Mouse (Mus musculus) heart, embryonic 10.5 days (tissue): ENCODE measurements around the gene Ctnnal1. TPM values are rescaled to one million over a fixed set of nuclear protein-coding genes. Genes with fewer than 3 reads are reported as not detected.
"Not testable (repeated sequence)": the region's sequence is repeated elsewhere in the genome, so short reads cannot be mapped to it uniquely, and the experiment has no call there.

Source experiments
- DNase-seq: peaks from one replicate; pipeline ENCODE4 v3.0.0-alpha.2; 2017; ENCODE audit warnings: low spot score
- H3K27ac ChIP-seq: fragments of 300-500 bp; sonication (generic); 2 replicates; pipeline ENCODE4 v1.5.1; 2016; ENCODE audit warnings: mild to moderate bottlenecking
- H3K27me3 ChIP-seq: fragments of 300-500 bp; sonication (generic); 2 replicates; pipeline ENCODE4 v1.6.1; 2016; ENCODE audit warnings: mild to moderate bottlenecking; ENCODE audit not compliant: poor library complexity, insufficient read depth, severe bottlenecking
- H3K36me3 ChIP-seq: fragments of 300-500 bp; sonication (generic); 2 replicates; pipeline ENCODE4 v1.6.1; 2016; ENCODE audit warnings: mild to moderate bottlenecking, moderate library complexity
- H3K4me1 ChIP-seq: fragments of 300-500 bp; sonication (generic); 2 replicates; pipeline ENCODE4 v1.6.1; 2016; ENCODE audit warnings: mild to moderate bottlenecking
- H3K4me3 ChIP-seq: fragments of 300-500 bp; sonication (generic); 2 replicates; pipeline ENCODE4 v1.5.1; 2016; ENCODE audit warnings: mild to moderate bottlenecking, moderate library complexity
- H3K9me3 ChIP-seq: fragments of 300-500 bp; sonication (generic); 2 replicates; pipeline ENCODE4 v1.6.1; 2016; ENCODE audit warnings: mild to moderate bottlenecking, moderate library complexity
- WGBS: fragments of 180-500 bp; shearing (Covaris S2); methylation state at CpG from one replicate; pipeline ENCODE4 v1.1.7; 2016; 5-methylcytosine and 5-hydroxymethylcytosine counted together
- polyA plus RNA-seq: library from polyadenylated mRNA; unstranded; fragments of >200 nt; fragmentation: Nextera tagmentation; extraction: Ambion mirVana; gene quantifications from 2 replicates; pipeline ENCODE4 v1.2.1, GENCODE M21; 2016

The Ctnnal1 gene
- polyA plus RNA-seq, 1 experiment from 2014 or later = 23.2 TPM

DNA sequence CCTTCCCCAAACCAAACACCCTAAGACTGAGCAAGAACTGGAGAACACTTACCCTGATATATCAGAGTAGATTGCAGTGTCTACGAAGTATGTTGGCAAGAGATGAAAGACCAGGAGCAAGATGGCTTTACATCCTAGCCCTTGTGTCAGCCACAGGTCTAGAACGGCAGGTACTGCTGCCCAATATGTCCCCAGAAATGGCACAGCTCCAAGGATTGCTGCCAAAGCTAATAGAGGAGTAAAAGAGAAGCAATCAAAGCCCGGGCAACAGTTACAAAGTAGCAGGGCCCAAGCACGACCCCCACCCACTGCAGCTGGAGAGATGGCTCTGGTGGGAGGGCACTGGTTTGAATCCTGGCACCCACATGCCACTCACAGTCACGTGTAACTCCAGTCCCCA lies 23.5 kb upstream of the Ctnnal1 start:
- no peak overlapping the region for H3K4me3 ChIP-seq
- no peak for DNase-seq
- H3K36me3 ChIP-seq = peaks cover 59% of the 10 kb centered on the region
- H3K27me3 ChIP-seq = no peaks in the 10 kb centered on the region
- H3K27ac ChIP-seq = no peak overlapping the region
- H3K9me3 ChIP-seq = no peaks in the 10 kb centered on the region
- H3K4me1 ChIP-seq = peaks cover 18% of the 10 kb centered on the region
- WGBS = 88% methylated on average over 5 of the region's 5 CpGs

- Histone ChIP-seq H3K4me1 (peaks cover 11% of the 10 kb centered on the region; the same call in 1 of the 2 replicates), H3K4me3 (no peak overlapping the region), H3K36me3 (peaks cover 67% of the 10 kb centered on the region), H3K27me3 (no peaks in the 10 kb centered on the region), H3K9me3 (no peaks in the 10 kb centered on the region), H3K27ac (no peak overlapping the region)
- WGBS = 50% methylated on average over 6 of the region's 6 CpGs
- DNase-seq = no peak
Measured at GRCm38 (mm10) chr4:56886286-56886979, 21.4 kb upstream of the Ctnnal1 start.

GRCm38 (mm10) chr4:56880036-56880703 lies 15.2 kb upstream of the Ctnnal1 start:
- Histone ChIP-seq H3K27me3 (no peaks in the 10 kb centered on the region), H3K36me3 (peaks cover 54% of the 10 kb centered on the region), H3K4me3 (no peak overlapping the region), H3K4me1 (peaks cover 30% of the 10 kb centered on the region), H3K27ac (peak overlapping the region; percentile 12; the same call in 1 of the 2 replicates), H3K9me3 (no peaks in the 10 kb centered on the region)
- WGBS = 41% methylated on average over 11 of the region's 11 CpGs
- no peak for DNase-seq

DNA sequence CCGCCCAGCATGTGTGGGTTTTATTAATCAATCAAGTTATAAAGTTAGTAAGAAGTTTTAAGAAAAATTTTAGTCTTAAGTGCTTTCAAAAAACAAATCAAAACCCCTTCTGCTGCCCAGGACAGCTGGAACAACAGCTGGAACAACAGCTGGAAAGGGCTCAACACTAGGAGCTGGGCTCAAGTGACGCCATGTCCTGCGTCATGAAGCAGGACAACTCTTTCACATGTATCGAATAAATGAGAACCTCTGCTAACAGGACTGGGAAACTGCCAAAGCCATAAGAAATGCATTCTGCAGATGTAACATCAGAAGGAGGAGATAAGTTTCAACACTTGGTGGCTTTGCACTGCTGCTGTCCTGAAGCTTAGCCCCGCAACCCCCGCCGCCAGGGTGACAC lies 14.0 kb upstream of the Ctnnal1 start:
- 95% methylated on average over 7 of the region's 7 CpGs for WGBS
- Histone ChIP-seq H3K9me3 (no peaks in the 10 kb centered on the region), H3K36me3 (peaks cover 54% of the 10 kb centered on the region), H3K27me3 (no peaks in the 10 kb centered on the region), H3K27ac (no peak overlapping the region), H3K4me3 (no peak overlapping the region), H3K4me1 (peaks cover 30% of the 10 kb centered on the region)
- DNase-seq = no peak

DNA sequence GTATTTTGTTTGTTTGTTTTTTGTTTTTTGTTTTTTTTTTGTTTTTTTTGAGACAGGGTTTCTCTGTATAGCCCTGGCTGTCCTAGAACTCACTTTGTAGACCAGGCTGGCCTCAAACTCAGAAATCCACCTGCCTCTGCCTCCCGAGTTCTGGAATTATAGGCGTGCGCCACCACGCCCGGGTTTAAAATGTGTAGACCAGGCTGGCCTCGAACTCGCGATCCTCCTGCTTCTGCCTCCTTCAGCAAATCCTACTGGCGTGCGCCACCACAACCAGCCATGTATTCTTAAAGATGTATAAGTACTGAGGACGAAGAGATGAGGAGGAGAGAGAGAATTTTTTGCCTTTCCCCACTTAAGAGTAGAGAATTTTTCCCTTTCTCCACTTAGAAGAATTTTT lies 5.6 kb upstream of the Ctnnal1 start:
- DNase-seq = not testable (repeated sequence)
- peaks cover 34% of the 10 kb centered on the region for H3K36me3 ChIP-seq
- WGBS = 96% methylated on average over 11 of the region's 11 CpGs

DNA sequence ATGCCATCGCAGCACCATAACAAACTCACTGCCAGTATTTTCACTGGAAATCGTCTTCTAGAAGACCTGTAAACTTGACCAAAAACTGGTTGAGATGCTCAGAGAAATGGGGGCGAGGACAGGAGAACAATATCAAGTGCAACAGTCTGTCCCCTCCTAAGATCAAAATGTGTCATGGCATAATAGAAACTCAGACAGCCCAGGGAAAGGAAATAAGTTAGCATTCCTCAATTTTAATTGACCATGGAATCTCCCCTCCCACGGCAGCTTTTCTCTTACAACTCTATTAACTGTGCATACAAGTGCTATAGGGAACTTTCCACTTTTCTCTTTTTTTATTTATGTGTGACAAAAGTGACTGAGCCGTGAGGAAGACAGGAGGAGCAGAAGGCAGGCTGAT lies 2.8 kb upstream of the Ctnnal1 start:
- H3K4me1 ChIP-seq = peaks cover 19% of the 10 kb centered on the region
- DNase-seq = no peak
- WGBS = 85% methylated on average over 5 of the region's 5 CpGs
- H3K27ac ChIP-seq = no peak overlapping the region
- no peaks in the 10 kb centered on the region for H3K9me3 ChIP-seq
- peaks cover 13% of the 10 kb centered on the region for H3K36me3 ChIP-seq
- H3K27me3 ChIP-seq = no peaks in the 10 kb centered on the region
- H3K4me3 ChIP-seq = no peak overlapping the region

More for the DNA sequence above, 5.6 kb upstream of the Ctnnal1 start:
- not testable (repeated sequence) for H3K27ac ChIP-seq, H3K4me3 ChIP-seq, H3K9me3 ChIP-seq, H3K4me1 ChIP-seq, H3K27me3 ChIP-seq

DNA sequence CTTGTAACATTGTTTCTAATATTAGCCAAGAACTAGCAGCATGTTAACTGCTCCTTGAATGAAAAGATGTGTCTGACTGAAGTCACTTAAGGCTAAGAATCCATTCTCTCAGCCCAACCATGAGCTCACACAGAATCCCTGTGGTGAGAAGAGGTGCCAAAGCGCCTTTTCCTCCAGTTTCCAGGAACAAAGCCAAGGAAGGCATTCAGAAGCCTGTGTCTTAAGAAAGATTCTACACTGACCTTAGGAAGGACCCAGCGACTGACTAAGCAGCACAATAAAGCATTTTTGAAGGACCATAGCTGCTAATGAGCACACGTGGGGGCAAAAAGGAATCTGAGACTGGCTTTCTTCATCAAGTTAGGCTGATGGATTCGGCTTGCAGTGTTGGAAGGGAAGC lies 983 bp upstream of the Ctnnal1 start:
- H3K4me3 ChIP-seq = no peak overlapping the region
- peaks cover 19% of the 10 kb centered on the region for H3K4me1 ChIP-seq
- no peak for DNase-seq
- no peaks in the 10 kb centered on the region for H3K9me3 ChIP-seq
- WGBS = 56% methylated on average over 4 of the region's 4 CpGs
- H3K36me3 ChIP-seq = peaks cover 5% of the 10 kb centered on the region; the same call in 1 of the 2 replicates
- no peaks in the 10 kb centered on the region for H3K27me3 ChIP-seq
- no peak overlapping the region for H3K27ac ChIP-seq

GRCm38 (mm10) chr4:56864417-56865001 lies 479 bp downstream of the Ctnnal1 start:
- Histone ChIP-seq H3K9me3 (no peaks in the 10 kb centered on the region), H3K4me3 (peak overlapping the region; percentile 85), H3K4me1 (peaks cover 19% of the 10 kb centered on the region), H3K27ac (peak overlapping the region; percentile 88), H3K27me3 (no peaks in the 10 kb centered on the region), H3K36me3 (no peaks in the 10 kb centered on the region)
- DNase-seq = peak; percentile 78
- under 1% methylated on average over 49 of the region's 49 CpGs for whole genome bisulfite sequencing

- H3K9me3 ChIP-seq = no peaks in the 10 kb centered on the region
- H3K27me3 ChIP-seq = no peaks in the 10 kb centered on the region
- peak overlapping the region; percentile 88 for H3K27ac ChIP-seq
- WGBS = 59% methylated on average over 4 of the region's 4 CpGs
- peak overlapping the region; percentile 85 for H3K4me3 ChIP-seq
- no peaks in the 10 kb centered on the region for H3K36me3 ChIP-seq
- peaks cover 19% of the 10 kb centered on the region for H3K4me1 ChIP-seq
- no peak for DNase-seq
Measured at GRCm38 (mm10) chr4:56864016-56864415, 972 bp downstream of the Ctnnal1 start.

- Histone ChIP-seq H3K4me3 (no peak overlapping the region), H3K27me3 (no peaks in the 10 kb centered on the region), H3K27ac (no peak overlapping the region), H3K36me3 (no peaks in the 10 kb centered on the region), H3K9me3 (no peaks in the 10 kb centered on the region), H3K4me1 (peaks cover 19% of the 10 kb centered on the region)
- DNase-seq = no peak
- 80% methylated on average over 4 of the region's 4 CpGs for WGBS
Measured at GRCm38 (mm10) chr4:56861551-56861950, 3.4 kb downstream of the Ctnnal1 start.

DNA sequence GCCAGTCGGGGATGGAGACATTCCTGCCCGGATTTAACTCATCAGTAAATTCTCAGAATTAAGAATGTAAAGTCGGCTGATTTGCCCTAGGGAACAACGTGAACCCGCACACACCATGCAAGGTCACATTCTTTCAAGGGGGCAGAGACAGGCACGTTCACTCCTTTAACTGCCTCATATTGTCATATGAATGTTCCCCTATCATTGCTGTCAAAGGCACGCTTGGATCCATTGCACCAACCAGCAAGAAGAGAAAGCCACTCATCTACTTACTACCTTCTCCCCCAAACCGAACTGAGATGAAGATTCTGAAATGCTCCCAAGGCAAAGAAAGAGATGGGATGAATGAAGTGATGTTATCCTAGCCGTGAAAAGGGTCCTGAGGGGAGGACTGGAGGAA lies 6.3 kb downstream of the Ctnnal1 start:
- Histone ChIP-seq H3K36me3 (no peaks in the 10 kb centered on the region), H3K9me3 (no peaks in the 10 kb centered on the region), H3K27ac (no peak overlapping the region), H3K4me3 (no peak overlapping the region), H3K4me1 (peaks cover 6% of the 10 kb centered on the region), H3K27me3 (no peaks in the 10 kb centered on the region)
- 78% methylated on average over 9 of the region's 9 CpGs for WGBS
- no peak for DNase-seq

DNA sequence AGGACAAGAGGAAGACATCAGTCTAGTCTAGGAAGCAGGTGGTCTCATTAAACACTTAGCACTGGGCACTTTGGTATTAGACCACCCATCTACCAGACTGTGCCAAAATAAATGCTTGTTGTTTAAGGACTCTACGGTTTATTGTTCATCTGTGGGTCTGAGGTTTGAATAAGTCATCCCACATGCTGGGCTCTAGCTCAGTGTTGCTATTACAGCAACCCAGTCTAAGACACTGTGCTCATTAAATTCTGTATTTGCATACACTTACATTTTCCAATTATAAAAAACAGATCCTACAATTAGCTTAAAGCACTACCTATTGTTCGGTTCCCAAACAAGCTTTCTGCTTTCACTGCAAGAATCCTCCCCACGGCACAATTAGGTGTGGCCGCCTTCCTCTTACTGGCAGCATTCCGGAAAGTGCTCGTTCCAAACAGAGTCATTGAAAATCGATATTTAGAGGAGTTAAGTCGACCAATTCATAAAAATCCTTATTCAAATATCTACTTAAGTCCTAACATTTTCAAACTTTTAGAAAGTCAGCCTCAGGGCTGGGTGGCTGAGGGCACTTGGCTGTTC lies 8.5 kb downstream of the Ctnnal1 start:
- Histone ChIP-seq H3K36me3 (no peaks in the 10 kb centered on the region), H3K9me3 (no peaks in the 10 kb centered on the region), H3K4me3 (no peak overlapping the region), H3K27me3 (no peaks in the 10 kb centered on the region), H3K27ac (no peak overlapping the region), H3K4me1 (no peaks in the 10 kb centered on the region; the same call in 1 of the 2 replicates)
- DNase-seq = no peak
- 84% methylated on average over 8 of the region's 8 CpGs for WGBS

DNA sequence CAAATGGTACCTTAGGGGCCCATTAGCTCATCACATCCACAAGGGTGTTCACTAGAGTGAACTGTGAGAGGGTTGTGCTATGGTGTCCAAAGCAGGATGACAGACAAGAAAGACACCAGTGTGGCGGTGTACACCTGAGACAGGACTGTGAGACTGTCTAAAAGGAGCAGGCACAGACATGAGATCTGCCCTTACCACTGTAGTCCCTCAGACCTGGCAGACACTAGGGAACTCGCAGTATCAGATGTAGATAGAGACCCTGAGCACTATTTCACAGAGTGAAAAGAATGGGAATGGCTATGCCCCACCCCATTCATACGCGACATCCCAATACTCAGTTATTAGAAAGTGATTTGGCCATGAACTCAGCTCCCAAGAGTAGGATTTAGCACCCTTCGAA lies 9.1 kb downstream of the Ctnnal1 start:
- no peak overlapping the region for H3K27ac ChIP-seq
- WGBS = 90% methylated on average over 5 of the region's 5 CpGs
- peaks cover 4% of the 10 kb centered on the region for H3K4me1 ChIP-seq
- H3K4me3 ChIP-seq = no peak overlapping the region
- H3K27me3 ChIP-seq = no peaks in the 10 kb centered on the region
- no peaks in the 10 kb centered on the region for H3K9me3 ChIP-seq
- DNase-seq = no peak
- H3K36me3 ChIP-seq = no peaks in the 10 kb centered on the region
